Mouse (Mus musculus) ES-E14 (cell line): ENCODE measurements around the gene Npy. TPM values are rescaled to one million over a fixed set of nuclear protein-coding genes. Genes with fewer than 3 reads are reported as not detected.

Experiments
- DNase-seq: peaks from one replicate; pipeline ENCODE4 v3.0.0-alpha.2; 2013; ENCODE audit warnings: low read depth, low spot score
- H3K27ac ChIP-seq: 2 replicates; pipeline ENCODE4 v1.5.1; 2012; ENCODE audit warnings: low read depth, mild to moderate bottlenecking, low read length, moderate library complexity, mixed read lengths; ENCODE audit not compliant: poor library complexity, insufficient read depth, severe bottlenecking
- H3K36me3 ChIP-seq: 2 replicates; pipeline ENCODE4 v1.6.1; 2012; ENCODE audit warnings: mild to moderate bottlenecking, low read length, moderate library complexity, mixed read lengths; ENCODE audit not compliant: control insufficient read depth, poor library complexity, insufficient read depth, severe bottlenecking
- H3K4me1 ChIP-seq, 2 experiments: fragments of 150-350 bp in 1 of 2; sonication (generic) in 1 of 2; 2 replicates each; pipeline ENCODE4 v1.6.1; 2012; ENCODE audit warnings: low read length in 2 of 2, mild to moderate bottlenecking in 1 of 2, mixed read lengths in 1 of 2; ENCODE audit not compliant: control insufficient read depth in 2 of 2, insufficient read depth in 2 of 2, poor library complexity in 1 of 2
- H3K4me3 ChIP-seq, 2 experiments: fragments of 150-350 bp in 1 of 2; sonication (generic) in 1 of 2; 2 replicates each; pipeline ENCODE4 v1.5.1; 2012; ENCODE audit warnings: low read length in 2 of 2, low read depth in 1 of 2, mild to moderate bottlenecking in 1 of 2, mixed read lengths in 1 of 2; ENCODE audit not compliant: insufficient read depth in 1 of 2, poor library complexity in 1 of 2, severe bottlenecking in 1 of 2
- H3K9ac ChIP-seq: 2 replicates; pipeline ENCODE4 v1.6.1; 2012; ENCODE audit warnings: low read depth, mild to moderate bottlenecking, low read length, mixed read lengths; ENCODE audit not compliant: poor library complexity, insufficient read depth, severe bottlenecking
- H3K9me3 ChIP-seq: fragments of 150-350 bp; sonication (generic); 2 replicates; pipeline ENCODE4 v1.6.1; 2012; ENCODE audit warnings: low read depth, mild to moderate bottlenecking, low read length; ENCODE audit not compliant: control insufficient read depth, insufficient read depth
- CHD2 ChIP-seq: IDR thresholded peaks from 2 replicates; pipeline ENCODE4 v1.6.1; 2014; ENCODE audit warnings: mild to moderate bottlenecking, low read depth, low read length, inconsistent platforms
- HCFC1 ChIP-seq: IDR thresholded peaks from 2 replicates; pipeline ENCODE4 v1.6.1; 2012; ENCODE audit warnings: low read length, inconsistent platforms, borderline replicate concordance; ENCODE audit not compliant: insufficient read depth
- MAFK ChIP-seq: IDR thresholded peaks from 2 replicates; pipeline ENCODE4 v1.6.1; 2014; ENCODE audit warnings: mild to moderate bottlenecking, low read depth, low read length, inconsistent platforms; ENCODE audit not compliant: insufficient read depth
- ZC3H11A ChIP-seq: IDR thresholded peaks from 2 replicates; pipeline ENCODE4 v1.6.1; 2012; ENCODE audit warnings: low read depth, mild to moderate bottlenecking, inconsistent platforms, low read length, borderline replicate concordance
- ZNF384 ChIP-seq: IDR thresholded peaks from 2 replicates; pipeline ENCODE4 v1.6.1; 2012; ENCODE audit warnings: low read depth, low read length, inconsistent platforms
- in situ Hi-C, 2 experiments: fragments of 600-800 bp; cut with MboI; formaldehyde crosslinking; loops; one replicate each; pipeline ENCODE4 v1.15.1; 2025; ENCODE audit warnings: low sequenced_read_pairs in 2 of 2, inconsistent platforms in 1 of 2; ENCODE audit not compliant: unreplicated experiment in 2 of 2
- total RNA-seq: library from RNA; depleted of rRNA; stranded (reverse); fragments of 300-350 nt; gene quantifications from 2 replicates; pipeline ENCODE4 v1.2.3, GENCODE M21; 2012

The Npy gene
- total RNA-seq, 1 experiment = 1.0 TPM

DNA sequence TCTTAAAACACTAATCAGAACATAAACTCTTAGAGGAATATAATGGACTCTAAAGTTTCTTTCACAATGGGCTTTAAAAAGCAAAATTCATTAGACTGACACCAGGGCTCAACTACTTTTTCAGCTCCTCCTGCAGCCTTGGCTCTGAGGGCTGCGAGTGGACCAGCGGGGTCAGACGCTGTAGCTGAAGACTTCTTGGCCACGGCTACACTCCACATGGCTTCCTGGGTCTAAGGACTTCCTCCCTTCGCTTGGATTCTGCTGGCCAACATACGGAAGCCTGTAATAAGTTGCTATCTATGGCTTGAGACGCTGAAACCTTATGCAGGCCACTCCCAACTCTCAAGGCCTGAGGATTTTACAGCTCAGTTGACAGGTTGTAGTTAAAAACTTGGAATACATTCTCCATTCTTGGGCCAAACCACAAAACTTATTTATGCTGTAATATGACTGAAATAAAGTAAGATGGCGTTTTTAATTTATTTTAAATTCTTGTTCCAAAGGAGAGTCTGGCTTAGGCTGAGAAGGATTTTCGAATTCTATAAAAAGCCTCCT lies 41.6 kb upstream of the Npy start:
- TF ChIP-seq CHD2 = no peak
- no peak for TF ChIP-seq HCFC1
- TF ChIP-seq ZC3H11A = no peak
- TF ChIP-seq ZNF384 = no peak
- no peak for TF ChIP-seq MAFK

DNA sequence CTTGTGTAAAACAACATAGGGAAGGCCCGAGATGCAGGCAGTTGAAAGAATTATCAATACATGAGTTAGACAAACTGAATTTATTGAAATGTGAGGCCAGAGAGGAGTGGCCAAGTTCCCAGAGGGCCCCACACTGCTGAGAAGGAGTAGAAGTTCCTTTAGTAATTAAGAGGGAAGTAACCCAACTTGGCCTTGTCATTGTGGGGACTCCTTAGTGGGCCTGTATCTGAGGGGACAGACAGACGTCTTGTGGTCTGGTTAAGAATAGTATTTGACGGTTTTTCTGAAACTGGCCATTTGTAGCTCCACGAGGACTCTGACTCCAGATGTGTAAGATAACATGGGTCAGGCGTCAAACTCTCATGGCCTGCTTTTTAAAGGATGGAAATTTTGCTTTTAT lies 40.7 kb upstream of the Npy start:
- no peak overlapping the region for H3K9ac ChIP-seq
- TF ChIP-seq CHD2 (no peak), HCFC1 (no peak), MAFK (no peak), ZNF384 (no peak), ZC3H11A (no peak)
- no peaks in the 10 kb centered on the region for H3K9me3 ChIP-seq
- H3K4me1 ChIP-seq = no peaks in the 10 kb centered on the region
- in situ Hi-C loops = no loop called here
- no peak overlapping the region for H3K4me3 ChIP-seq
- H3K36me3 ChIP-seq = no peaks in the 10 kb centered on the region
- H3K27ac ChIP-seq = no peak overlapping the region
- no peak for DNase-seq

More for the DNA sequence above, 41.6 kb upstream of the Npy start:
- H3K27ac ChIP-seq = no peak overlapping the region
- no peaks in the 10 kb centered on the region for H3K36me3 ChIP-seq
- H3K4me3 ChIP-seq = no peak overlapping the region
- no peak overlapping the region for H3K9ac ChIP-seq
- DNase-seq = no peak
- H3K4me1 ChIP-seq = no peaks in the 10 kb centered on the region
- H3K9me3 ChIP-seq = no peaks in the 10 kb centered on the region
- in situ Hi-C loops = no loop called here

DNA sequence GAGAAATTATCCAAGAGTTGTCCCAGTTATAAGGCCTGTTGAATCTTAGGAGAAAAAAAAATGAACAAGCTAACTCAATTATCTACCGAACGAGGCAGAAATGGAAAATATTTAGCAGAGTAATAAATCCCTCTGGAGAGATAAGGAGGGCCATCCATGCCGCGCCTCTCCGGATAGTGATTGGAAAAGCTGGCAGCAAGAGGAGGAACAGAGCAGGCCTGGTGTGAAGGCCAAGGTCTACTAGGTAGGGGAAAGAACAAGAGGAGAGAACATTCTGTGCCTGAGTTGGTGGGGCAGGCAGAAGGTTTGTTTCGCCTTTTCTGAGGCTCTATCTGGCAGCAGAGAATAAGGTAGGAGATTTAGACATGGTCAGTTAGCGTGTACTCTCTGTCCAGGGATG lies 39.8 kb upstream of the Npy start:
- Histone ChIP-seq H3K36me3 (no peaks in the 10 kb centered on the region), H3K9me3 (no peaks in the 10 kb centered on the region), H3K9ac (no peak overlapping the region), H3K27ac (no peak overlapping the region), H3K4me1 (no peaks in the 10 kb centered on the region), H3K4me3 (no peak overlapping the region)
- in situ Hi-C loops = no loop called here
- TF ChIP-seq ZNF384 (no peak), CHD2 (no peak), HCFC1 (no peak), MAFK (no peak), ZC3H11A (no peak)
- no peak for DNase-seq

DNA sequence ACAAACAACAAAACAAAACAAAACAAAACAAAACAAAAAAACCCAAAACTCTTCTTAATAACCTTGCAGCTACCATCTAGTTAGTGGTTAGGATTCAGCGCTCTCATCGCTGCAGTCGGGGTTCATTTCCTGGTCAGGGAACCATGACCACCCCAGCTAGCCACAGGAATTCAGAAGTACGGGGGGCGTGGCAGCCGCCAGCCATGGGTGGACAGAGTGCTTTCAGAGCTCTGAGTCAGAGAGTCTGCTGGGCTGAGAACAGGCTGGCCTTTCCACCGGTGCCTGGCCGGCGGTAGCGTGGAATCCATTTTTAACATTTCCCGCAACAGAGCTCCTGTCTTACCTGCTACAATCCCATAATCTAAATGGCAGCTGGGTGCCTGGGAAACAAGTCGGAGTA lies 30.0 kb upstream of the Npy start:
- no peaks in the 10 kb centered on the region for H3K4me1 ChIP-seq
- H3K4me3 ChIP-seq = no peak overlapping the region
- H3K9me3 ChIP-seq = no peaks in the 10 kb centered on the region
- H3K9ac ChIP-seq = no peak overlapping the region
- no peak for TF ChIP-seq ZC3H11A
- TF ChIP-seq MAFK = no peak
- TF ChIP-seq CHD2 = no peak
- no peak for TF ChIP-seq ZNF384
- no peak for TF ChIP-seq HCFC1
- no peaks in the 10 kb centered on the region for H3K36me3 ChIP-seq
- H3K27ac ChIP-seq = no peak overlapping the region
- in situ Hi-C loops = no loop called here
- no peak for DNase-seq

DNA sequence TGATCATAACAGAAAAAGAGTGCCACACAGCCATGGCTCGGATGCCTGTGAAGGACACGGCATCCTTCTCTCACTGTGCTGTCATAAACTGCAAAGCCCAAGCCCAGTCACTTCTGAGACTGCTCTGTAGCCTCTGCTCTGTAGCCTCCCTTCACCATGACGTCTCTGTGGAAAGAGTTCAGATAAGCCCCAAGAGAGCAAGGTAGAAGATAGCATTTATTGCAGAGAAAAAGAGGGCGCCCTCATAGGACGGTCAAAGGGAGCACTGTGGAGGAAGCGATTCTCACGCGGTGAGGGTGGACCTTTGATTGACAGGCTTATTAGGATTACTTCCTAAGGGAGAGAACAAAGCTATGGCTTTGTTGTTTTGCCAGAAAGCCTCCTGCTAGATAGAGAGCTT lies 18.4 kb upstream of the Npy start:
- DNase-seq = no peak
- H3K36me3 ChIP-seq = no peaks in the 10 kb centered on the region
- H3K27ac ChIP-seq = no peak overlapping the region
- in situ Hi-C loops = no loop called here
- H3K4me3 ChIP-seq = no peak overlapping the region
- H3K9me3 ChIP-seq = no peaks in the 10 kb centered on the region
- H3K9ac ChIP-seq = no peak overlapping the region
- TF ChIP-seq MAFK (no peak), CHD2 (no peak), ZNF384 (no peak), HCFC1 (no peak), ZC3H11A (no peak)
- no peaks in the 10 kb centered on the region for H3K4me1 ChIP-seq
